Mouse (Mus musculus): Measurements from ENCODE around the gene Hoxc12.

Gene Hoxc12

DNA sequence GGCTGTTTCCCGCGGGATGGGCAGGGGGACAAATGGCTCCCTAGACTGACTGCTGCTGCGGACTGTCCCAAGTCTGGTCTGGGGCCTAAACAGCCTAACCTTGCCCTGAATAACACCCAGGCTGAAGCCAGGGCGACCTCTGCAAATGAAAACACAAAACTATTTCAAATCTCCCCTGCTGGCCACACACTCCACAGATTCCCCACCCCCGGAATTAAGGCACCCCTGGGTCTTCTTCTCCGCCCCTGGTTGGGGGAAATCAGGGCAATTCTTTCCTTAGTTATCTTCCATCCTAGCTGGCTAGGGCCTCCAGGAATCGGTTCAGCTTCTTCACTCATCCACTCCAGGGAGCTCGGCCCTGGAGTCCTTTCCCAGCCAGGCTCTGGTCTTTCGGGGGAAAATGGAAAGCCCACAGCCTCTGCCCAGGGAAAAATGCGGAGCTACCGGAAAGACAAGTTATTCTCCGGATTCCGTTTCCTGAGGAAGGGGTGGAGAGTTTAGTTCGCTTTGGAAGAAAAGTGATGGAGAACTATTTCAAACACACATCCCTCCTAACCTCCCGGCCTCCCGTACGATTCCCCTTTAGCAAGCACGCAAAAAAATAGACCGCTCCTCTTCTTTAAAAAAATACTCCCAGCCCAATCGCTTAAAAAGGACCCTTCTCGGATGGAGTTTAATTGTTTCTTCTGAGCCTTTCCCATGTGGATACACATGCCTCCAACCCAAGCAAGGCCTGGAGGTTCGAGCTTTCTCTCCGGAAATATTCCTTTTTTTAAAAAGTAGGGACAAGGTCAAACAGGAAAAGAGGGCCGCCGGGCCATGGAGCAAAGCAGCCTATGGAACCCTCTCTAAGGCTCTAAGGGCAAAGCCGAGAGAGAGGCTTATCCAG lies 28.7 kb downstream of the Hoxc12 start:
- DNase-seq (ENCODE audit: low read depth), result no peak

DNA sequence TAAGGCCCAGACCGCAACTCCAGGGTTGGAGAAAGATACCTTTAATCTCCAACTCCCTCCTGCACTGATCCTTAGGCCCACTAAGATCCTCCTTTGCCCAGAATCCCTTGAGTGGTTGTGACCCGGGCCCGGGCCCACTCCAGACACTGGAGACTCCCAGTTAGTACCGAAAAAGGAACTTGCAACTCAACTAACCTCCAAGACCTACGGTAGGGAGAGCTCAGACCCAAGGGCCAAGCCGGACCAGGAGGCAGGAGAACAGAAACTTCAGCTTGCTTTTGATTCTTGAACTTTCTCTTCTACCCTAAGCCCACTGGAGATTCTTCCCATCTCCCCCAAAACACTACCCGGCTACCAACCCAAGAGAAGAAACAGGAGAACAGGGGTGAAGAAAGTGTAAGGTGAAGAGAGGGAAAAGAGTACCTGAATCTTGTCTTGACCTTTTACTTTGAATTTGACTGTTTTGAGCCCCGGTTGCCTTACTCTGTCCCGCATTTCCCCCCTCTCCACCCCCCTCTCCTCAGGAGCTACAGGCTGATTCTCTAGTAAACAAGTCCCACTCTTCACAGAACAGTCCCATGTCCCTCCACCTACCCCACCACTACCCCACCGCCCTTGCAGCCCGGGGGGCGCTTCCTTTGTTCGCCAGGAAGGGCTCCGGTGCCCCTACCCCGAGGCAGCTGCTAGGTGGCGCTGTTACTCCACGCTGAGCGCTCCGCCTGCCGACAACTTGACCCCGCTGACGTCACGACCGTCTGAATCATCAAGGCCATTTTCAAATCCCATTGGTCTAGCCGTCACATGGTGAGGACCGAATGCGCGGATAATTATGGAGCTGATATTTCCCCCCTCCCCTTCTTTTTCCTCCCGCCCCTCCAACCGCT lies 29.6 kb downstream of the Hoxc12 start:
- peak; percentile 50 for DNase-seq (ENCODE audit: low read depth)

DNA sequence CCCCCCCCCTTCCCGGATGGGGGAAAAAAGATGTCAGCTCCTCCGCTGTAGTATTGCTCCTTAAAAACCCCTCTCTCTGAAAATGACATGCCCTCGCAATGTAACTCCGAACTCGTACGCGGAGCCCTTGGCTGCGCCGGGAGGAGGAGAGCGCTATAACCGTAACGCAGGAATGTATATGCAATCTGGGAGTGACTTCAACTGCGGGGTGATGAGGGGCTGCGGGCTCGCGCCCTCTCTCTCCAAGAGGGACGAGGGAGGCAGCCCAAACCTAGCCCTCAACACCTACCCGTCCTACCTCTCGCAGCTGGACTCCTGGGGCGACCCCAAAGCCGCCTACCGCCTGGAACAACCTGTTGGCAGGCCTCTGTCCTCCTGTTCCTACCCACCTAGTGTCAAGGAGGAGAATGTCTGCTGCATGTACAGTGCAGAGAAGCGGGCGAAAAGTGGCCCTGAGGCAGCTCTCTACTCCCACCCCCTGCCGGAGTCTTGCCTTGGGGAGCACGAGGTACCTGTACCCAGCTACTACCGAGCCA lies 30.3 kb downstream of the Hoxc12 start, which contains the start of gene Hoxc10:
Hoxc10 (plus strand) TSS at position 21 of the 536 bp plus-strand sequence.
- no peak for DNase-seq (ENCODE audit: low read depth)

DNA sequence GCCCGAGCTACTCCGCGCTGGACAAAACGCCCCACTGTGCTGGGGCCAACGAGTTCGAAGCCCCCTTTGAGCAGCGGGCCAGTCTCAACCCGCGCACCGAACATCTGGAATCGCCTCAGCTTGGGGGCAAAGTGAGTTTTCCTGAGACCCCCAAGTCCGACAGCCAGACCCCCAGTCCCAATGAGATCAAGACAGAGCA lies 30.7 kb downstream of the Hoxc12 start, which contains the start of gene Hoxc5:
Hoxc5 (plus strand) TSS at position 132 of the 199 bp plus-strand sequence.
- DNase-seq (ENCODE audit: low read depth), result no peak

DNA sequence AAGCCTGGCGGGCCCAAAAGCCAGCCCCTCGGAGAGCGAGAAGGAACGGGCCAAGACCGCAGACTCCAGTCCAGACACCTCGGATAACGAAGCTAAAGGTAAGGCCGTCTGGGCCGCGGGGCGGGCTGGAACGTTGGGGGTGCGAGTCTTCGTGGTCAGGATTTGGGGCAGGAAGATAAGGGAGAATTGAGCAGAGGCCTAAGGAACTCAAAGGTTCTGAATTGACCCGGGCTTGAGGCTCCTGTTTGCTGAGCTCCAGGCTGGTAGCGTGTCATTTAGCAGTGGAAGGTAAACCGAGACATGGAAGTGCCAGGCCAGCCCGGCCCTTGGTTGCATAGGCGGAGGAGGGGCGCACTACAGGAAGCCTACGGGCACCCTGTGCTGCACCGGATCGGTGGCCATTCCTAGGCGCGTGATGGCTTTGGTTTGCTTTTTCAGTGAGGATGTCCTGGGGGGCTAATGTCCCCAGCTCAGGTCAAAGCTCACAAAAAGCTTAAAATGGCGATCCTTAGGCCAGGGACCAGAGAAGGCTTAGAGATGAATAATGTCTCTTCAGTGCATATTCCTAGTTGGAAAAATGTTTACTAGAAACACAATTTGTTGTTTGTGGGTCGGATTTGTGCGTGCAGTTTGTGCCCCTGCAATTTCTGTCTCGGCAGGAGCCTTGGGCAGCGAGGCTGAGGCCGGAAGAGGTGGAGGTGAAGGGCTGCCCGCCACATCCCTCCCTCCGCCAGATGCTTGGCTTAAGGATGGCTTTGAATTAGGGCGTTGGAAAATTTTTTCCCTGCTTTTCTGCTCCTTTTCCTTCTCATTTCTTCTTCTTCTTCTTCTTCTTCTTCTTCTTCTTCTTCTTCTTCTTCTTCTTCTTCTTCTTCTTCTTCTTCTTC lies 31.2 kb downstream of the Hoxc12 start:
- no peak for DNase-seq (ENCODE audit: low read depth)

DNA sequence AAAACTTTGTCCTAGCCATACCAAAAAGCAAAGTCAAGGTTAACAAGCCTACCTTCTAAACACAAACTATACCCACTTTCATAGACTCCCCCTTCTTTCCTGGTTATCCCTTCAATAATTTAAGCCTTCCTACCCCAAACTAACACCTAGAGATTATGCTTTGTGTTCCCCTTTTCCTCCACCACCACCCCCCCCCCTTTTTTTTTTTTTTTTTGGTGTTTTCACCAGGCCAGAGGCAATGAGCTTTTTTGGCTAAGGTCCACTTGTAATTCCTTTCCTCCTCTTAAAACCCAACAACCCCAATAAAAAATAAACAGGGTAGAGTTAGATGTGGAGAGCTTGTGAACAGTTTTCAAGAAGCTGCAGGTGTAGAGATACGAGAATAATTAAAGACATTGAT lies 32.7 kb downstream of the Hoxc12 start:
- no peak for DNase-seq (ENCODE audit: low read depth)

DNA sequence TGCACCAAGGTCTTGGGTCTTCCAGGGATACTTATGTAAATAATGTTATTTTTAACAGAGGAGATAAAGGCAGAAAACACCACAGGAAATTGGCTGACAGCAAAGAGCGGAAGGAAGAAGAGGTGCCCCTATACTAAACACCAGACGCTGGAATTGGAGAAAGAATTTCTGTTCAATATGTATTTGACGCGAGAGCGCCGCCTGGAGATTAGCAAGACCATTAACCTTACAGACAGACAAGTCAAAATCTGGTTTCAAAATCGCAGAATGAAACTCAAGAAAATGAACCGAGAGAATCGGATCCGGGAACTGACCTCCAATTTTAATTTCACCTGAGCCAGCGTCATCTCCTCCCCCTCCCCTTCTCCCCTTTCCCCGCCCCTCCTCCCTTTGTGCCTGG lies 34.2 kb downstream of the Hoxc12 start:
- DNase-seq (ENCODE audit: low read depth), result no peak

DNA sequence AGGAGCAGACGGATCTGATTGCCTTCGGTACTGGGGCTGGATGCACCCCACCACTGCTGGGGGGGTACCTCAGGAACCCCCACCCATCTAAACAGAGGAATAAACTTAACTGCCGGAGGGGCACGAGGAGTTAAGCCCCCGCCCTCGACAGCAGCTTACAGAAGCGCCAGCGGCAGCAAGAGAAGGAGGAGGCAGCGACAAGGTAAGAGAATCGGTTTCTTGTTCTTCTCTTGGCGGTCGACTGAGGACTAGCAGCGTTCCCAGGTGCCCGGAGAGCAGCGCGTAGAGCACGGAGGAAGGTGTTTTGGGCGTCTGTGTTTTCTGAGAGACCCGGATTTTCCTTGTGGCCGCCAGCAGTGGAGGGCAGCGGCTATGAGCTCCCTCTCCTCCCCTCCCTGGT lies 35.7 kb downstream of the Hoxc12 start:
- DNase-seq (ENCODE audit: low read depth), result no peak

DNA sequence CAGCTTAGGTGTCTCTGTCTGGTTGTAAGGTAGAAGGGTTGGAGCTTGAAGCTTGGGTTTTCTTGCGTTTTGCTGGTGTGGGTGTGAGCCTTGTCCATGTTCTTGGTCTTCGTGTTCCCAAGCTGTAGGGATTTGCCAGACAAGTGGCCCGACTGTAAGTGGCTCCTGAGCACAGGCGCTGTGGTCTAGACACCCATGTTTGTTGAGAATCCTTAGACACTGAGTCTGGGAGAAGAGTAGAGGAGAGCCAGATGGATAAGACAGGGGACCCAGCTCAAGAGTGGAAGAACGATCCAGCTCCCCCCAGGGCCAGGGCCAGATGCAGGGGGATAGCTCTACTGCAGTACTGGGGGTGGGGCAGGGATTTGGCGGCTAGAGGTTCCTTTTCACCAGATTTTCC lies 36.2 kb downstream of the Hoxc12 start:
- no peak for DNase-seq (ENCODE audit: low read depth)

DNA sequence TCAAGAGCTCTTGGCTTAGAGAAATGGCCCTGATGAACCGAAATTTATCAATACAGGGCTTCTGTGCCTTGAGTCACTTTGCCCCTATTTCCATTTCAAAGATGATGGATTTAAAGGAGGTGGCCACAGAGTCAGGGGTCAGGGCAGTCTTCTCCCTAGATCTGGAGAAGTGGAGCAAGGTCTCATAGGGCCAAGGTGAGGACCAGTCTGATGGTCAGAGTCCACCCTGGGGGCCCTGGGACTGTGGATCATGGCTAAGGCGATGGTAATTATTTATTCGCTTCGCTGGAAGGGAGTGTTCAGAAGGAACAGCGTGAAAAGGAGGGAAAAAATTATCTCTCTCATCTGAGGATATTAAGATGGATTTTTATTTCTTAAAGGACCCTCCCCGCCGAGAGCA lies 38.5 kb downstream of the Hoxc12 start:
- DNase-seq (ENCODE audit: low read depth), result no peak

DNA sequence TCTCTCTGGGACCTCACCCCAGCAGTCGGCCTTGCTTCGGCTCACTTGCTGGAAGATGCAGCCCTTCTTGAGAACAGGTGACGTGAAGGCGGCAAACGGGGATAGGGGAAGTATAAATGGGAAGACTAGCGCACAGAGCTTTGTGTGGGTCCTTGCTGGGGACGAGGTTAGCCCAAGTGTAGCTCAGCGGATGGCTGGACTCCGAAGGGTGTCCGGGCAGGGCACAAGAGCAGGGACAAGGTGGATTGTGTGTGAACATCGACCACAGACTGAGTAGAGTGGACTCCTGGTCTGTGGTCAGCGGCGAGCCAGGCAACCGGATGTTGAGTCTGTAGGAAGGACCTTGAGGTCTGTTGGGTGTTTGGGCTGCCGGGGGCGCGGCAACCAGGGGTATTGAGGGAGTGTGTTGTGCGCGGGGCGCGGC lies 39.1 kb downstream of the Hoxc12 start:
- no peak for DNase-seq (ENCODE audit: low read depth)

DNA sequence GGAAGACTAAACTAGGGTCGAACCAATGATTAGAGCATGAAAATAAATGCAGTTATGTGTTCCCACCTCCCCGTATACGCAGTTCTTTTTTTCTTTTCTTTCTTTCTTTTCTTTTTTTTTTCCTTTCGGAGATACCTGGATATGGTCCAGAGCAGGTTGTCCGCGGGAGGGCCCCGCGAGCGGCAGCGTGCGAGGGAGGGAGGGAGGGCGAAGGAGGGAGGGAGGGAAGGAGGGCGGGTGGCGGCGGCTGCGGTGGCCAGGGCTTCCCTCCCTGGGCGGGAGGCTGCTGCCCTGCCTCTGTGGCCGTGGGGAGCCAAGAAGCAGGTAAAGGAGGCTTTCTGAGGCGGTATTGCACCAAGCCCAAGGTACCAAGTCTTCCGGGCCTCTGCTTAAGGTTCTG lies 39.6 kb downstream of the Hoxc12 start, which contains the start of gene Hoxc9:
Hoxc9 (plus strand) TSS at position 269 of the 400 bp plus-strand sequence.
- no peak for DNase-seq (ENCODE audit: low read depth)

DNA sequence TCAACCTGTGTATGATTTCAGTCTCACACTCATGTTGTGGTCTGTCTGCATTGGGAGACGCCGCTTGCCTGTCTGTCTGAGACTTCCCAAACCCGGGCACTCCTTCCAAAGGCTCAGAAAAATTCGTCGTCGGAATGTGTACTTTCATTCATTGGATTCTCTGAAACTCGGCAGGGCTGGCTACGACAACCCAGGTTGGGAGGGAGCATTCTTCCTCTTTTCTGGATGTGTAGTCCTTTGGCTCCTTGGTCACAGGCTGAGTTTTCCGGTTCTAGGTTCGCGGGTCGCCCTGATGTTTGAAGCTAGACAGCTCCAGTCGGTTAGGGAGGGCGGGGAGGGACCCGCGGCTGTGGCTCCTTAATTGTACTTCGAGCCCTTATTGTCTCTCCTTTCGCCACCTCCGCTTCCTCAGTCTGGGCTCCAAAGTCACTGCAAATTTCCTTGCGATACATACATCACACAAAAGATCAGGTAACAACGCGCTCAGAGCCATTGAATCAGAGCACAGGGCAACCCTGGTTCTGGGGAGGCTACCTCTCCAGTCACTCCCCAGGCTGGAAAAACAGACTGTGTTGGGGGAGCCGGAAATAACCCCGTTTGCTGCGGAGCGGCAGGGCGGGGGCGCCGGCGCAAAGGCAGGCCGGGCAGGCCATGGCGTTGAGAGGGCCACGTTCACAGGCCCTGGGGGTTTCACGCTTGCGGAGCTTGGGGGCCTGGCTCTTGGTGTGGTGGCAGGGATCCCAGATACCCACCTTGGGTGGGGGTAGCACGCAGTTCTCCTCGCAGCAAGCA lies 40.3 kb downstream of the Hoxc12 start:
- DNase-seq (ENCODE audit: low read depth), result no peak

DNA sequence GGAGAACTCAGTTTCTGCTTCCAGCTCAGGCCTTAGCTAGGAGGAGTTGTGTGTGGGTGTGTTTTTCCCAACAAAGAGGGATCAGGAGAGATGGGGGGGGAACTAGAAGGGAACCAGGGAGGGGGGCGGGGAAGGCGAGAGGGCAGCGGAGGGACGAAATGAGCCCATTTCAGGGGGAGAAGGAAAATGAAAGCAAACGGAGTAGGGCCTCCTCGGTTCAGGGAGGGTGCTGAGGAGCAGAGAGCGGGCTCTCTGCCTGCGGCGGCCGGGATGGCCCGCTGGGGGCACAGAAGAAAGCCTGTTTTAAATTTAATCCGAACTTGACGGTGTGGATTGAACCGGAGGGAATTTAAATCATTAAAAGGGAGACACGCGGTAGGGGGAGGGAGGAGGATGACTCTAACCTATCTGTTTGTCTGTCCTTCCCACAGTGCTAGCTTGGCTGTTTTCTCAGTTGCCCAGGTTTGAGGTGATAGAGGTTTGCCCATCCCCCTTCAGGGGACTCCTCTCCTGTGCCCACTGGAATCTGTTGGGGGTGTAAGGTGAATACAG lies 40.9 kb downstream of the Hoxc12 start:
- no peak for DNase-seq (ENCODE audit: low read depth)

DNA sequence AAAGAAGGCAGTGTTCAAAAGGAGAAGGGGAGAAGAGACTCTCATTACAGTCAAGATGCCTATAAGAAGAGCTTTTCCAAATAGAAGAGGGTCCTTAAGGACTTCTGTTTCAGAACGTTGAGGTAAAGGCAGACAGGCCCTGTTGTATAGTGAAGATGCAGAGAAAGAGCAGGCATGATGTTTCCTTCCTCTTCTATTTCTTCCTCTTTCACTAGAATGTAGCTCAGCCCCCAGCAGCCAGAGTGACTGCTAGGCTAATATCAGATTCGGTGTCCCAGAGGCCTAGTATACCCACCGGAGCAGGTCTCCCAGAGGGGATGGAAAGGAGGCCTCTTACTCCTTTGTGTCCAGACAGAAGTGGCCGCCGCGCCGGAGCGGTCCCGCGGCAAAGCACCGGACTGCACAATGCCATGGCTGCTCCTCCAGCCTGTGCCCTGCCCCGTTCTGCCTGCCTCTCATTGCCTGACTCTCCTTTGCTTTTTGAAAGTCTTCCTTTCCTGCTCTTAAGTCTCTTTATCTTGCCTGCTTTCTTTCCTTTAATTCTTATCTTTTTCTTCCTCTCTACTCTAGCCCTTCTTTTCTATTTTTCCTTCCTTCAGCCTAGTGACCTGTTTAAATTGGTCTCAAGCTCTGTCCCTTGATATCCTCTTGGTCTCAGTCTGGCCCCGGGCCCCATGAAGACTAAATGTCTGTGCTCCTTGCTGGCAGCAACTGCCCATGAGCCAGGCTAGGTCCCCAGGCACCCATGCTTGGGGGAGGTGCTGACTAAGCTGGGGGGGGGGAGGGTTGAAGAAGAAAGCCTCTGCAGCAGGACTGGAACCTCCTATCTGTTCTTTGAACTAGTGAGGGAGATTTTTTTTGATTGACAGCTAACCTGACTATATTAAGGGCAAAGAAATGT lies 42.3 kb downstream of the Hoxc12 start:
- no peak for DNase-seq (ENCODE audit: low read depth)

DNA sequence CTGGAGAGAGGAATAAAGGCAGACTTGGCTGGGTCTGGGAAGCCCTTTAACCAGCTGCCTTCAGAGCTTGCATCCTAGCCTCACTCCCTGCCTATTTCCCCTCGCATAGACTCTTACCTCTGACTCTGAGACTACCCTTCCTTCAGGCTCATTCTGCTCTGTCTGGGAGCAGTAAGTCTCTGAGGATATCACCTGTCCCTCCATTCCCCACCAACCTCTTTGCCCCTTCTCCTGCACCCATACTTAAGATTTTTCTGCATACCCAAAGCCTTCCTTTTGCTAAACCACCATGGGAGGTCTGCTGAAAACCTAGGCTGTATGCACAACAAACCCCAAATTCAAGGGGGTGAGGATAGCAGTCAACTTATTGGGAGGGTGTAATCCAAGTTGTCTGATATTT lies 43.4 kb downstream of the Hoxc12 start:
- no peak for DNase-seq (ENCODE audit: low read depth)

DNA sequence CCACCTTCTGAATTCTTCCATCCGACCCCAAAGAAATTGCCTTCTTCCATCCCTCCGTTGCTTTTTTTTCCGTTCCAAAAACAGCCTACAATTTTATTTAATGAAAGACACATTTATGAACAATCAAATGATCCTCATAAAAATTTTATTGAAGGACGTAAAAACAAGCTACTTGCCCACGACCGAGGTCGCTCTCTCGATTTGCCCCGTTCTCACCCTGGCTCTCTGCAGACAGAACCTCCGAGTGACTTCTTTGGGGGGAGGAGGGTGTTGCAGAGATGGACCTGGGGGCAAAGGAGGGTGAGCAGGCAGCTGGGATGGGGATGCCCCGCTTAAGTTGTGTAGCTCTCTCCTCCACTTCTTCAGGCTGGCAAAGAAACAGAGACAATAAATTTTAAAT lies 43.8 kb downstream of the Hoxc12 start:
- DNase-seq (ENCODE audit: low read depth), result no peak

DNA sequence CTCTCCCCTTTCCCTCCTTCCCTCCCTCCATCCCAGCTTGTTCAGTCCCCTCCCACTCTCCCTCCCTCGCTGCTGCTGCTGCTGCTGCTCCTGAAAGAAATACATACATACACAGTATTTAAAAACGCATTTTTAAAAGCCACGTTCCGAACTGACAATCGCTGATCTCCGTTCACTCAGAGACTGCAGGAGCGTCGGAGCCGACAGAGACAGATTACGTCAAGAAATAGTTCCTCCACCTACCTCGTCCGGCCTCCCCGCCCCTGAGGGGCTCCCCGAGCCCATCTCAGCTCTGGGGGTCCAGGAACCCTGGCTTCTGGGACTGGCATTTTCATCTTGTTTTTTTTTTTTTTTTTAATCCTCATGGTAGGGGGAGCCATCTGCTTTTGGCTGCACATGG lies 44.4 kb downstream of the Hoxc12 start:
- DNase-seq (ENCODE audit: low read depth), result no peak

DNA sequence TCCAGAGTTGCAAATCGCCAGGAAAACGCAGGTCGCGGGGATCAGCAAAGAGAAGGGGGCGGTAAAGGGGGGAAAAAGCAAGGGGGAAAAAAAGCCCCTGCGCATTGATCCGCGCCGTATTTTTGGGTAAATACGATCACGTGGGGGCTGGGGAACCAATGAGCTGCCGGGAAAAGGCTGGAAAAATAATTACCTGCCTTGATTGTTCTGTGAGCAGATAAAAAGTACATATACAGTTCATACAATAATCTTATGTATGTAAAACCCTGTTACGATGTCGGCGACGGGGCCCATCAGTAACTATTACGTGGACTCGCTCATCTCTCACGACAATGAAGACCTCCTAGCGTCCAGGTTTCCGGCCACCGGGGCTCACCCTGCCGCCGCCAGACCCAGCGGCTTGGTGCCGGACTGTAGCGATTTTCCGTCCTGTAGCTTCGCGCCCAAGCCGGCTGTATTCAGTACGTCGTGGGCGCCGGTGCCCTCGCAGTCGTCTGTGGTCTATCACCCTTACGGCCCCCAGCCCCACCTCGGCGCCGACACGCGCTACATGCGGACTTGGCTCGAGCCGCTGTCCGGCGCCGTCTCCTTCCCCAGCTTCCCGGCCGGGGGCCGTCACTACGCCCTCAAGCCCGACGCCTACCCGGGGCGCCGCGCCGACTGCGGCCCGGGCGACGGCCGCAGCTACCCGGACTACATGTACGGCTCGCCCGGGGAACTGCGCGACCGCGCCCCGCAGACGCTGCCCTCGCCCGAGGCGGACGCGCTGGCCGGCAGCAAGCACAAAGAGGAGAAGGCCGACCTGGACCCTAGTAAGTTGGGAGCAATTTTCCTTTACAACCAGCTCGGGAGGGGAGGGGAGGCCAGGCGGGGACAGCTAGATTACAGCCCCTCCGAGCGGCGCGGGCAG lies 45.1 kb downstream of the Hoxc12 start:
- DNase-seq (ENCODE audit: low read depth), result no peak

Measured in c-Kit-positive CD71-positive TER-119-negative erythroid progenitor cells, embryonic 14.5 days (primary cell).